Mouse (Mus musculus) E14TG2a.4 (cell line): ENCODE results near the gene Rad54l2.

Source experiments
- CTCF ChIP-seq: conservative IDR thresholded peaks from 2 replicates; pipeline ENCODE4 v1.5.1; 2014; ENCODE audit warnings: low read length
- NANOG ChIP-seq: IDR thresholded peaks from 2 replicates; pipeline ENCODE4 v1.6.1; 2014; ENCODE audit warnings: borderline replicate concordance, low read length, mixed read lengths
- POU5F1 ChIP-seq: IDR thresholded peaks from 2 replicates; pipeline ENCODE4 v1.6.1; 2014; ENCODE audit warnings: low read length, borderline replicate concordance

DNA sequence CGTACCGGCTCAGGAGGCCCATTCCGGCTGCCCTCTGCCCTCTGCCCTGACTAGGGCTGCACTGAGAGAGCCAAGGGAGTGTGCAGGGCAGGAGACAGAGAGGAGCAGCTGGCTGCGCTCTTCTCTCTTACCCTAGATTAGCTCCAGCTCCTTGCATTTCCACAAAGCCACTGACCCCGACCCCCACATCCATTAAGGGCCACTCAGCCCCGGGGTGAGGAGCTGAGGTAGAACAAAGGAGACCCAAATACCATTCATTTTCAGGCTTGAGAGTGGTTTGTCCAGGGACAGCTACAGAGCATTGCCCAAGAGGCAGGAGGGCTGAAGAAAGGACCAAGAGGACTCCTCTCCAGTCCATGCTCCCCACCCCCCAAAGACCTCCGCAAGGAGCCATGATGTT is 129.6 kb downstream of the Rad54l2 start:
- TF ChIP-seq CTCF (no peak), NANOG (no peak), POU5F1 (no peak)
